Mouse (Mus musculus): Measurements from ENCODE around the gene Gpr107. TPM values are rescaled to one million over a fixed set of nuclear protein-coding genes. Genes with fewer than 3 reads are reported as not detected.

Gpr107 gene
- polyA plus RNA-seq, 1 experiment from 2014 or later: 38.4 TPM

GRCm38 (mm10) chr2:31189654-31190053 lies 37.5 kb downstream of the Gpr107 start:
- 93% methylated on average over 3 of the region's 3 CpGs for WGBS
- H3K9me3 ChIP-seq: no peaks in the 10 kb centered on the region
- no peak overlapping the region for H3K4me3 ChIP-seq
- no peaks in the 10 kb centered on the region for H3K27me3 ChIP-seq (replicated peaks)
- H3K4me2 ChIP-seq (replicated peaks): no peak overlapping the region
- no peaks in the 10 kb centered on the region for H3K4me1 ChIP-seq
- no peak overlapping the region for H3K27ac ChIP-seq
- peaks cover 81% of the 10 kb centered on the region for H3K36me3 ChIP-seq
- no peak overlapping the region for H3K9ac ChIP-seq
- no peak for ATAC-seq (ENCODE audit: low FRiP score, low read depth)

GRCm38 (mm10) chr2:31191765-31192164 lies 39.6 kb downstream of the Gpr107 start:
- Histone ChIP-seq H3K9me3 (no peaks in the 10 kb centered on the region), H3K9ac (no peak overlapping the region), H3K4me3 (no peak overlapping the region), H3K4me2 (replicated peaks) (no peak overlapping the region), H3K36me3 (peaks cover 71% of the 10 kb centered on the region), H3K4me1 (no peaks in the 10 kb centered on the region), H3K27me3 (replicated peaks) (no peaks in the 10 kb centered on the region), H3K27ac (no peak overlapping the region)
- no peak for ATAC-seq (ENCODE audit: low FRiP score, low read depth)
- WGBS: 86% methylated on average over 8 of the region's 8 CpGs

DNA sequence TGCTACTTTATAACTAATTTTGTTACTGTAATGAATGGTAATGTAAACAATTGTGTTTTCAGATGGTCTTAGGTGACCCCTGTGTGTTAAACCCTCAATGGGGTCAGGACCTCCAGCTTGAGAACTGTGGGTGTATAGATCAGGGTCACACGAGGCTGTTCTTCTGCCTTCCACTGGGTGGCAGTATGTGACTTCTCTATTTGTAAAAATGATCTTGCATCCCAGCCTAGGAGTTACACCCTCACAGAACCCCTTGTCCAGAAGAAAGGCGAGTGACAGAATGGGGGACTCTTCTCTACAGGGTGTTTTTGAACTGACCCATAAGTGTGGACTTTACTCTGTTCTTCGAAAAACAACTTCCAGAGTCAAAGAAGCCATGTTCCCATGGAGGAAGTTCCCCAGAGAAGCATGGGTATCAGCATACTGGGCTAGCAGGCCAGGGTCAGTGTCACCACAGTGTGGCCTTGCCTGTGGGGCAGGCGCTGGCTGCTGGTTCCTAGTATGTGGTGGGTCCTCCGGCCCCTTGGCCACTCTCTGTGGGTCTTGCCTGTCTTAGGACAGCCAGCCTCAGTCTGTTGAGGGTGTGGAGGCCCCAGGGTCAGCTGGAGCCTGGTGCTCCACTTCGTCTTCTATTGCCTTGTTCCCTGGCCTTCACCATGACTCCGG lies 42.4 kb downstream of the Gpr107 start:
- Histone ChIP-seq H3K27me3 (replicated peaks) (no peaks in the 10 kb centered on the region), H3K9me3 (no peaks in the 10 kb centered on the region), H3K27ac (no peak overlapping the region), H3K9ac (no peak overlapping the region), H3K36me3 (peaks cover 66% of the 10 kb centered on the region), H3K4me2 (replicated peaks) (no peak overlapping the region), H3K4me3 (no peak overlapping the region), H3K4me1 (no peaks in the 10 kb centered on the region)
- no peak for ATAC-seq (ENCODE audit: low FRiP score, low read depth)
- 68% methylated on average over 7 of the region's 7 CpGs for WGBS

DNA sequence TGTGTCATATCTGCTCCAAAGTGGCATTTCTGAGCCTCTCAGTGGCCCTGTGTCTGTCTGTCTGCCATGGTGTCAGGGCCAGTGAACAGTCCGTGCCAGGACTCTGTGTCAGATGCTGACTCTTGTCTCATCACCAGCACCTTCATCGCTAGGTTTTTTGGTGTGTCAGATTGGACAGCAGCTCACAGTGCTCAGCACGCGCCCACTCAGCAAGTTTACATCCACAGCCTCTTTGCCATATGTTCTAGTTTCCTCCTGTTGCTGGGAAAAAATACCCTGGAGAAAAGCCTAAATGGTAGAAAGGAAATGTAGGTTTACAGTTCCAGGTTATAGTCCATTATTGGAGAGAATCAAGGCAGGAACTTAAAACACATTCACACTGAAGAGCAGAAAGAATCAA lies 46.5 kb downstream of the Gpr107 start:
- H3K4me1 ChIP-seq: no peaks in the 10 kb centered on the region
- no peaks in the 10 kb centered on the region for H3K27me3 ChIP-seq (replicated peaks)
- 95% methylated on average over 4 of the region's 4 CpGs for WGBS
- ATAC-seq (ENCODE audit: low FRiP score, low read depth): no peak
- no peak overlapping the region for H3K9ac ChIP-seq
- H3K36me3 ChIP-seq: peaks cover 35% of the 10 kb centered on the region
- H3K9me3 ChIP-seq: no peaks in the 10 kb centered on the region
- H3K27ac ChIP-seq: no peak overlapping the region
- H3K4me2 ChIP-seq (replicated peaks): no peak overlapping the region
- H3K4me3 ChIP-seq: no peak overlapping the region

DNA sequence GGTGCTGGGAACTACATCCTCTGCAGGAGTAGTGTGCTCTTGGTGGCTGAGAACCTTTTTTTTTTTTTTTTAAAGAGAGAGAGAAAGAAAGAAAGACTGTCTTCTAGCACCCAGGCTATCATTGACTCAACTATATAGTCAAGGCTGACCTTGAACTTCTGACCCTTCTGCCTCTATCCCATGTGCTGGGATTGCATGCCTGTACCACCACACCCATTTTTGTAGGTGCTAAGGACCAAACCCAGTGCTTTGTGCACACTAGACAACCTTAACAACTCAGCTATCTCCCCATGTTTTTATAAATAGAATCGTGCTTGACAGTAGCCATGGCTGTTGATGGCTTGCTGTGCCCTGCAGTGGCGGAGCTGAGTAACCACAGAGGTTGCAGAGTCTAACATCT lies 47.9 kb downstream of the Gpr107 start:
- Histone ChIP-seq H3K9ac (no peak overlapping the region), H3K4me1 (no peaks in the 10 kb centered on the region), H3K36me3 (peaks cover 30% of the 10 kb centered on the region), H3K27me3 (replicated peaks) (no peaks in the 10 kb centered on the region), H3K4me3 (no peak overlapping the region), H3K4me2 (replicated peaks) (no peak overlapping the region), H3K27ac (no peak overlapping the region), H3K9me3 (no peaks in the 10 kb centered on the region)
- WGBS: 92% methylated on average over 2 of the region's 2 CpGs
- ATAC-seq (ENCODE audit: low FRiP score, low read depth): no peak

DNA sequence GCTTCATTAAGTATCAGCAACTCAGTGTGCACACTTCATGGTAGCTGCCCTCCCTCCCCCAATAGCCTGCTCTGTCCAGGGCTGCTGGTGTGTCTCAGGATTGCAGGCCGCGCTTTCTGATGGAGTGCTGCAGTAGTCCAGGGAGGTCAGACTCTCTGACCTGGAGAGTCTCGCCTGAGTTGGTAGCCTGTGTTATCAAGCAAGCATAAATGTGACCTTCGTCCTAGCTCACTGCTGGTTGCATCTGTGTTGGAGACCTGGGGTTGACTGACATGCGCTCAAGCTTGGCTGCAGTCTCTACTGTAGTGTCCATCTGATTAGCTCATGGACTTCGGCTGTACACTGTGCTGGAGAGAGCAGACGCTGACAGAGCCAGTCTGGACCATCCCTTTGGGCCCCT lies 49.7 kb downstream of the Gpr107 start:
- 80% methylated on average over 7 of the region's 7 CpGs for WGBS
- Histone ChIP-seq H3K27ac (no peak overlapping the region), H3K9me3 (no peaks in the 10 kb centered on the region), H3K27me3 (replicated peaks) (no peaks in the 10 kb centered on the region), H3K4me2 (replicated peaks) (no peak overlapping the region), H3K9ac (no peak overlapping the region), H3K4me1 (peaks cover 8% of the 10 kb centered on the region; the same call in 1 of the 2 replicates), H3K4me3 (no peak overlapping the region), H3K36me3 (peaks cover 22% of the 10 kb centered on the region)
- ATAC-seq (ENCODE audit: low FRiP score, low read depth): no peak

GRCm38 (mm10) chr2:31202357-31202756 lies 50.2 kb downstream of the Gpr107 start:
- WGBS: 30% methylated on average over 3 of the region's 3 CpGs
- Histone ChIP-seq H3K4me1 (peaks cover 12% of the 10 kb centered on the region; the same call in 1 of the 2 replicates), H3K36me3 (peaks cover 18% of the 10 kb centered on the region), H3K9ac (no peak overlapping the region), H3K27ac (no peak overlapping the region), H3K9me3 (no peaks in the 10 kb centered on the region), H3K27me3 (replicated peaks) (no peaks in the 10 kb centered on the region), H3K4me2 (replicated peaks) (no peak overlapping the region), H3K4me3 (no peak overlapping the region)
- no peak for ATAC-seq (ENCODE audit: low FRiP score, low read depth)

- Histone ChIP-seq H3K27ac (no peak overlapping the region), H3K4me2 (replicated peaks) (no peak overlapping the region), H3K4me3 (no peak overlapping the region), H3K36me3 (peaks cover 14% of the 10 kb centered on the region), H3K4me1 (peaks cover 12% of the 10 kb centered on the region; the same call in 1 of the 2 replicates), H3K9ac (no peak overlapping the region), H3K9me3 (no peaks in the 10 kb centered on the region), H3K27me3 (replicated peaks) (no peaks in the 10 kb centered on the region)
- 83% methylated on average over 4 of the region's 4 CpGs for WGBS
- no peak for ATAC-seq (ENCODE audit: low FRiP score, low read depth)
Observed at GRCm38 (mm10) chr2:31202956-31203355, 50.8 kb downstream of the Gpr107 start.

DNA sequence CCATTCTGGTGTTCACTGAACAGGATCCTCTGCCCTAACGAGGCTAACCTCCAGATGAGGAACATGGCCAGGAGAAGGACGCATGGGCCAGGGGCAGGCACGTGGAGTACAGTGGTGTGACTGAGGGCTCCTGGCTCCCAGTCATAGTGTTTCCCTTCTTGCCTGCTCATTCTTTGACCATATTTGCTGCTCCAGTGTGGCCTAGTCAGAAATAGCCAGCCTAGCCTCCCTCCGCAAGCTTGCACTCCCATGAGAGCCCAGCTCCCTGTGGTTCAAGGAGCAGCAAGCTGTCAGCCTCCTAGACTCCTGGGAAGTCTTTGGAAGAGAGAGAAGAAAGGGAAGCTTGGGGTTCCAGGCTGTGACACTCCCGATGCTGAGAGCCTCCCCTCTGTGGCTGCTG lies 52.6 kb downstream of the Gpr107 start:
- no peaks in the 10 kb centered on the region for H3K9me3 ChIP-seq
- peaks cover 17% of the 10 kb centered on the region for H3K36me3 ChIP-seq
- ATAC-seq (ENCODE audit: low FRiP score, low read depth): no peak
- H3K4me3 ChIP-seq: no peak overlapping the region
- peaks cover 12% of the 10 kb centered on the region; the same call in 1 of the 2 replicates for H3K4me1 ChIP-seq
- H3K27me3 ChIP-seq (replicated peaks): no peaks in the 10 kb centered on the region
- H3K4me2 ChIP-seq (replicated peaks): no peak overlapping the region
- 82% methylated on average over 5 of the region's 5 CpGs for WGBS
- no peak overlapping the region for H3K27ac ChIP-seq
- H3K9ac ChIP-seq: no peak overlapping the region

- H3K36me3 ChIP-seq: peaks cover 29% of the 10 kb centered on the region
Observed at GRCm38 (mm10) chr2:31206211-31206610, 54.1 kb downstream of the Gpr107 start.

GRCm38 (mm10) chr2:31206882-31207281 lies 54.8 kb downstream of the Gpr107 start:
- peaks cover 32% of the 10 kb centered on the region for H3K36me3 ChIP-seq

More at GRCm38 (mm10) chr2:31206211-31206610, 54.1 kb downstream of the Gpr107 start:
- H3K4me1 ChIP-seq: peaks cover 16% of the 10 kb centered on the region
- H3K9me3 ChIP-seq: no peaks in the 10 kb centered on the region
- no peak overlapping the region for H3K4me2 ChIP-seq (replicated peaks)
- no peaks in the 10 kb centered on the region for H3K27me3 ChIP-seq (replicated peaks)
- WGBS: 86% methylated on average over 4 of the region's 4 CpGs
- no peak overlapping the region for H3K27ac ChIP-seq
- no peak overlapping the region for H3K4me3 ChIP-seq
- ATAC-seq (ENCODE audit: low FRiP score, low read depth): no peak
- H3K9ac ChIP-seq: no peak overlapping the region

GRCm38 (mm10) chr2:31208544-31209142 lies 56.5 kb downstream of the Gpr107 start:
- Histone ChIP-seq H3K36me3 (peaks cover 42% of the 10 kb centered on the region), H3K27ac (no peak overlapping the region), H3K9ac (no peak overlapping the region), H3K27me3 (replicated peaks) (no peaks in the 10 kb centered on the region), H3K4me3 (no peak overlapping the region), H3K9me3 (no peaks in the 10 kb centered on the region), H3K4me2 (replicated peaks) (no peak overlapping the region), H3K4me1 (peaks cover 17% of the 10 kb centered on the region)
- WGBS: 93% methylated on average over 13 of the region's 13 CpGs
- ATAC-seq (ENCODE audit: low FRiP score, low read depth): no peak

More at GRCm38 (mm10) chr2:31206882-31207281, 54.8 kb downstream of the Gpr107 start:
- Histone ChIP-seq H3K4me3 (no peak overlapping the region), H3K4me1 (peaks cover 17% of the 10 kb centered on the region), H3K27me3 (replicated peaks) (no peaks in the 10 kb centered on the region), H3K9ac (no peak overlapping the region), H3K4me2 (replicated peaks) (no peak overlapping the region), H3K9me3 (no peaks in the 10 kb centered on the region), H3K27ac (no peak overlapping the region)
- ATAC-seq (ENCODE audit: low FRiP score, low read depth): no peak
- 53% methylated on average over 8 of the region's 8 CpGs for WGBS

- 95% methylated on average over 4 of the region's 4 CpGs for WGBS
- Histone ChIP-seq H3K4me1 (peaks cover 17% of the 10 kb centered on the region), H3K4me2 (replicated peaks) (no peak overlapping the region), H3K36me3 (peaks cover 51% of the 10 kb centered on the region), H3K27ac (no peak overlapping the region), H3K9ac (no peak overlapping the region), H3K9me3 (no peaks in the 10 kb centered on the region), H3K4me3 (no peak overlapping the region), H3K27me3 (replicated peaks) (no peaks in the 10 kb centered on the region)
- no peak for ATAC-seq (ENCODE audit: low FRiP score, low read depth)
Observed at GRCm38 (mm10) chr2:31209525-31209924, 57.4 kb downstream of the Gpr107 start.

Measured in neural tube, embryonic 12.5 days (tissue).